Mouse (Mus musculus): ENCODE results near the gene Tpo.

Gene Tpo

GRCm38 (mm10) chr12:30020447-30020846, 112.0 kb downstream of the Tpo start:
- no peak for DNase-seq (ENCODE audit: low spot score in 2 of 2)

- no peak for DNase-seq (ENCODE audit: low spot score in 2 of 2)
These were observed 115.3 kb downstream of the Tpo start for GRCm38 (mm10) chr12:30017131-30017530.

- no peak for DNase-seq (ENCODE audit: low spot score in 2 of 2)
These were observed 116.9 kb downstream of the Tpo start for GRCm38 (mm10) chr12:30015501-30015900.

- no peak for DNase-seq (ENCODE audit: low spot score in 2 of 2)
These were observed 123.7 kb downstream of the Tpo start for GRCm38 (mm10) chr12:30008741-30009140.

GRCm38 (mm10) chr12:30006586-30006985, 125.8 kb downstream of the Tpo start:
- no peak for DNase-seq (ENCODE audit: low spot score in 2 of 2)

Data from spleen, postnatal 4 days (tissue).